Mouse (Mus musculus) kidney, embryonic 14.5 days (tissue): ENCODE data around the gene Luzp1. TPM values are rescaled to one million over a fixed set of nuclear protein-coding genes. Genes with fewer than 3 reads are reported as not detected.

Experiments used
- ATAC-seq: fragments of 200-750 bp; cut with Nextera tagmentation; 2 replicates; pipeline ENCODE4 v1.8.0; 2017; ENCODE audit warnings: moderate number of reproducible peaks, mild to moderate bottlenecking, moderate TSS enrichment, moderate library complexity; ENCODE audit not compliant: low FRiP score, low TSS enrichment
- H3K27ac ChIP-seq: fragments of 300-500 bp; sonication (generic); 2 replicates; pipeline ENCODE4 v1.5.1; 2014; ENCODE audit warnings: low read depth, mild to moderate bottlenecking, low read length, moderate library complexity, mixed read lengths
- H3K27me3 ChIP-seq: fragments of 300-500 bp; sonication (generic); 2 replicates; pipeline ENCODE4 v1.6.1; 2014; ENCODE audit warnings: mild to moderate bottlenecking, low read length; ENCODE audit not compliant: control insufficient read depth, insufficient read depth
- H3K36me3 ChIP-seq: fragments of 300-500 bp; sonication (generic); 2 replicates; pipeline ENCODE4 v1.6.1; 2014; ENCODE audit warnings: low read length, mixed read lengths; ENCODE audit not compliant: control insufficient read depth, insufficient read depth
- H3K4me1 ChIP-seq: fragments of 300-500 bp; sonication (generic); 2 replicates; pipeline ENCODE4 v1.6.1; 2014; ENCODE audit warnings: low read length, mixed read lengths; ENCODE audit not compliant: control insufficient read depth, insufficient read depth
- H3K4me2 ChIP-seq: fragments of 300-500 bp; sonication (generic); replicated peaks from 2 replicates; pipeline ENCODE4 v1.6.1; 2014; ENCODE audit warnings: low read depth, mild to moderate bottlenecking, low read length
- H3K4me3 ChIP-seq: fragments of 300-500 bp; sonication (generic); 2 replicates; pipeline ENCODE4 v1.5.1; 2014; ENCODE audit warnings: mild to moderate bottlenecking, low read length
- H3K9ac ChIP-seq: fragments of 300-500 bp; sonication (generic); 2 replicates; pipeline ENCODE4 v1.6.1; 2014; ENCODE audit warnings: low read depth, mild to moderate bottlenecking, low read length, moderate library complexity
- H3K9me3 ChIP-seq: fragments of 300-500 bp; sonication (generic); 2 replicates; pipeline ENCODE4 v1.6.1; 2016; ENCODE audit warnings: low read length; ENCODE audit not compliant: control insufficient read depth
- WGBS: fragments of 180-500 bp; shearing (Covaris S2); extraction: QIAGEN DNeasy Blood & Tissue Kit; methylation state at CpG from one replicate; pipeline ENCODE4 v1.1.7; 2014; 5-methylcytosine and 5-hydroxymethylcytosine counted together
- polyA plus RNA-seq: library from polyadenylated mRNA; unstranded; fragments of >200 nt; fragmentation: Nextera tagmentation; extraction: Ambion mirVana; gene quantifications from 2 replicates; pipeline ENCODE4 v1.2.1, GENCODE M21; 2014

Luzp1 gene
- polyA plus RNA-seq, 1 experiment from 2014 or later = 140 TPM

DNA sequence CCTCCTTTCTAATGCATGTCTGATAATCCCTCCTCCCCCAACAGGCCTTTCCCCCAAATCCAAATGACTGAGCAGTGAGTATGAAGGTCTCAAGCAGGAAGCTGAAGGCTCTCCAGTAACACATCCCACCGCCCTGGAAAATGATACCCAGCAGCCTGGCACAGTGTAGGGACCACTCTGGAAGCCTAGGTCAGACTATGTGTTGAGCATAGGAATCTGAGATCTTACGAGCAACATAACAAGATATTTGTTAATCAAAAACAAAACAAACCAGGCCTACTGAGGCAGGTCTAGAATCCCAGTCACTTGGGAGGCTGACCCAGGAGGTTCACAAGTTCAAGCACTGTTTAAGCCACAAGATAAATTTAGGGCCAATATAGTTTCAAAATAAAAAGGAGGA, 131.0 kb downstream of the Luzp1 start:
- H3K27ac ChIP-seq = no peak overlapping the region
- peaks cover 10% of the 10 kb centered on the region for H3K4me1 ChIP-seq
- ATAC-seq = no peak
- WGBS = 72% methylated on average over 2 of the region's 2 CpGs
- H3K27me3 ChIP-seq = no peaks in the 10 kb centered on the region
- no peaks in the 10 kb centered on the region for H3K36me3 ChIP-seq
- peak overlapping the region; percentile 59 for H3K4me2 ChIP-seq
- H3K4me3 ChIP-seq = peak overlapping the region; percentile 80; the same call in 1 of the 2 replicates
- peak overlapping the region; percentile 18; the same call in 1 of the 2 replicates for H3K9ac ChIP-seq
- no peaks in the 10 kb centered on the region for H3K9me3 ChIP-seq

DNA sequence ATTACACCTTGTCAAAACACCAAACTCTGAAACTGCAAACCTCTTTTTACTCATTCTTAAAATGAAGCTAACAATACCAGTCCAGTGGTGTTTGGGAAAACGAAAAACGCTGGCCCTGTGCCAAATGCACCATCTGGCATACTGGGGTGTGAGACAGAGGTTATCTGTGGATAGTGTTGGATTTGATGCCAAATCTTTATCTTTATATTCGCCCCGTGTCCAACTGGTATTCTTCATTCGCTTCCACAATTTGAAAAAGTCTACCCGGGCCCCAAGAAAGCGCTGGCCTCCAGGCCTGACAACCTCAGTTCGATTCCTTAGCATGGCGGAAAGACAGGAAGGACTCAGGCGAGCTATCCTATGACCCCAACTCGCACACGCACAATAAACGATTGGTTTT, 131.9 kb downstream of the Luzp1 start:
- H3K27me3 ChIP-seq = no peaks in the 10 kb centered on the region
- H3K4me1 ChIP-seq = peaks cover 10% of the 10 kb centered on the region
- H3K4me3 ChIP-seq = peak overlapping the region; percentile 80
- H3K9ac ChIP-seq = peak overlapping the region; percentile 99
- ATAC-seq = no peak
- no peaks in the 10 kb centered on the region for H3K36me3 ChIP-seq
- peak overlapping the region; percentile 59 for H3K4me2 ChIP-seq
- 2% methylated on average over 13 of the region's 13 CpGs for WGBS
- H3K9me3 ChIP-seq = no peaks in the 10 kb centered on the region
- peak overlapping the region; percentile 84; the same call in 1 of the 2 replicates for H3K27ac ChIP-seq

DNA sequence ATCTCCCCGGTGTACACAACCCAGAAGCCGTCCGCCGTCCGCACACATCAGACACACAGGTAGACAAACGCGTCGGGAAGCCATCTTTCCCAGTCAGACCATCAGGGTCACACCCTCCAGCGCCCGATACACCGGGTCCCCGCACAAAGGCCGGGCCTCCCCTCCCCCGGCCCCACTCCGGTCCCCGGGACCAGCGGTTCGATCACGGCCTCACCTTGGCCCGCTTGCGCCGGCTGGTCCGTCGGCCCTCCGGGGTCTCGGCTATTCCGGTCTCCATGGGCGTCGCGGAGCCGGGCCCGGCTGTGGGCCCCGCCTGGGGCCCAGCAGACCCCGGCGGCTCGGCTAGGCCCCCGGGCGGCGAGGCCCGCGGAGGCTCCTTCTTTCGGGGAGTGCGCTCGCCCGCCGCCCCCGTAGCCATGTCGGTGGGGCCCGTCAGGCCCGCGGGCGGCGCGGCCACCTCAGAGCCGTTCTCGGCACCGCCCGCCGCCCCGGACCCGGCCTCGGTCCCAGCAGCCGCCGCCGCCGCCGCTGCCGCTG, 132.5 kb downstream of the Luzp1 start:
- Histone ChIP-seq H3K9ac (peak overlapping the region; percentile 99), H3K36me3 (no peaks in the 10 kb centered on the region), H3K27me3 (no peaks in the 10 kb centered on the region), H3K4me2 (peak overlapping the region; percentile 59), H3K4me1 (peaks cover 10% of the 10 kb centered on the region), H3K4me3 (peak overlapping the region; percentile 80), H3K9me3 (no peaks in the 10 kb centered on the region), H3K27ac (peak overlapping the region; percentile 84)
- ATAC-seq = peak; percentile 66
- WGBS = under 1% methylated on average over 46 of the region's 68 CpGs

DNA sequence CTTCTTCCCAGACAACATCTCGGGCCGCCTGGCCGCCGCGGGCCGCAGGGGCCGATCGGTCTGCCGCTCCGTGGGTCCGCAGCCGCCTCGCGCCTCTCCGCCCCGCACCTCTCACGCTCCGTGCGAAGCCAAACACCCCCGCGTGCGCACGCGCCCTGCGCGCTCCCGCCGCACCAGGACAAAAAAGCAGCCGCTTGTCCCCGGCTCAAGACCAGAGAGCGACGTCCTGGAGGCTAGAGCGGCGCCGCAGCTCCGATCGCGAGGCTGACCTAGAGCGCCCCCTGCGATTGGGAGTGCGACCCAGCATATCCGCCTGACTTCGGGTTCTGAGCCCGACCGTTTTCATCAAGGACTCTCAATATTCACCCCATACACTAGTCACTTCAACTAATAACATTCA, 133.0 kb downstream of the Luzp1 start, which contains the start of gene Kdm1a:
TSS of gene Kdm1a (minus strand) at position 156 of the 400 bp plus-strand sequence.
- no peaks in the 10 kb centered on the region for H3K36me3 ChIP-seq
- WGBS = 0% methylated on average over 40 of the region's 45 CpGs
- peak within 1 kb of the TSS; percentile 59 for H3K4me2 ChIP-seq
- H3K27ac ChIP-seq = peak within 1 kb of the TSS; percentile 84
- peak within 1 kb of the TSS; percentile 80 for H3K4me3 ChIP-seq
- H3K4me1 ChIP-seq = peaks cover 10% of the 10 kb centered on the region
- peak; percentile 88 for ATAC-seq
- no peaks in the 10 kb centered on the region for H3K27me3 ChIP-seq
- no peaks in the 10 kb centered on the region for H3K9me3 ChIP-seq
- H3K9ac ChIP-seq = peak within 1 kb of the TSS; percentile 99

Other genes starting within 250 kb of the Luzp1 start
- 5.4 and 6.3 TPM in 2 replicates for gene Tcea3, start 222.0 kb upstream of the Luzp1 start, polyA plus RNA-seq
- gene Zfp46, start 185.1 kb upstream of the Luzp1 start, polyA plus RNA-seq = 12.2 and 22.0 TPM in 2 replicates
- 115 and 180 TPM in 2 replicates for gene Hnrnpr, start 158.8 kb upstream of the Luzp1 start, polyA plus RNA-seq
- gene Htr1d, start 46.2 kb upstream of the Luzp1 start, polyA plus RNA-seq = 0.47 and 0.60 TPM in 2 replicates
- 0.16 and 0.54 TPM in 2 replicates for gene 6030445D17Rik, start 7.5 kb upstream of the Luzp1 start, polyA plus RNA-seq
- 60.9 and 69.9 TPM in 2 replicates for gene Kdm1a, start 133.0 kb downstream of the Luzp1 start, polyA plus RNA-seq
- not detected in 2 replicates for gene Tex46, start 140.7 kb downstream of the Luzp1 start, polyA plus RNA-seq
- 0.14 TPM in 1 of 2 replicates, not detected in the other for gene Lactbl1, start 152.9 kb downstream of the Luzp1 start, polyA plus RNA-seq